Mouse (Mus musculus): ENCODE data around the gene Dmp1.
A peak's percentile ranks its signal among the peaks of the same experiment; 100 is the strongest.

Gene Dmp1

GRCm38 (mm10) chr5:104202351-104202750 lies at the start of gene Dmp1:
Gene Dmp1 (plus strand): TSS chr5:104202613.
- no peak for DNase-seq (ENCODE audit: low spot score)

- DNase-seq (ENCODE audit: low spot score): peak; percentile 28
These were observed 44.7 kb upstream of the Dmp1 start for GRCm38 (mm10) chr5:104157701-104158100.

GRCm38 (mm10) chr5:104158332-104159052 lies 43.9 kb upstream of the Dmp1 start:
- peak; percentile 21 for DNase-seq (ENCODE audit: low spot score)

GRCm38 (mm10) chr5:104160581-104160980 lies 41.8 kb upstream of the Dmp1 start:
- DNase-seq (ENCODE audit: low spot score): peak; percentile 58

- peak; percentile 90 for DNase-seq (ENCODE audit: low spot score)
These were observed 41.0 kb upstream of the Dmp1 start for GRCm38 (mm10) chr5:104161390-104161789.

GRCm38 (mm10) chr5:104163536-104163935 lies 38.9 kb upstream of the Dmp1 start:
- DNase-seq (ENCODE audit: low spot score): no peak

GRCm38 (mm10) chr5:104170412-104170811 lies 32.0 kb upstream of the Dmp1 start, which contains the start of gene Dspp:
Gene Dspp (plus strand): TSS chr5:104170712.
- no peak for DNase-seq (ENCODE audit: low spot score)

GRCm38 (mm10) chr5:104173094-104173493 lies 29.3 kb upstream of the Dmp1 start:
- DNase-seq (ENCODE audit: low spot score): no peak

GRCm38 (mm10) chr5:104183743-104184142 lies 18.7 kb upstream of the Dmp1 start:
- no peak for DNase-seq (ENCODE audit: low spot score)

- DNase-seq (ENCODE audit: low spot score): no peak
These were observed 15.1 kb upstream of the Dmp1 start for GRCm38 (mm10) chr5:104187281-104187680.

- DNase-seq (ENCODE audit: low spot score): peak; percentile 13
These were observed 7.3 kb upstream of the Dmp1 start for GRCm38 (mm10) chr5:104195086-104195485.

- peak; percentile 22 for DNase-seq (ENCODE audit: low spot score)
These were observed 1.1 kb upstream of the Dmp1 start for GRCm38 (mm10) chr5:104201153-104201950.

GRCm38 (mm10) chr5:104212531-104212930 lies 10.1 kb downstream of the Dmp1 start:
- DNase-seq (ENCODE audit: low spot score): no peak

- DNase-seq (ENCODE audit: low spot score): peak; percentile 81
These were observed 16.5 kb downstream of the Dmp1 start for GRCm38 (mm10) chr5:104218926-104219325.

GRCm38 (mm10) chr5:104224299-104224698 lies 21.9 kb downstream of the Dmp1 start:
- no peak for DNase-seq (ENCODE audit: low spot score)

GRCm38 (mm10) chr5:104224750-104225149 lies 22.3 kb downstream of the Dmp1 start:
- DNase-seq (ENCODE audit: low spot score): no peak

GRCm38 (mm10) chr5:104228497-104228896 lies 26.1 kb downstream of the Dmp1 start:
- no peak for DNase-seq (ENCODE audit: low spot score)

- DNase-seq (ENCODE audit: low spot score): peak; percentile 90
These were observed 34.3 kb downstream of the Dmp1 start for GRCm38 (mm10) chr5:104236741-104237140.

- peak; percentile 99 for DNase-seq (ENCODE audit: low spot score)
These were observed 37.4 kb downstream of the Dmp1 start for GRCm38 (mm10) chr5:104239674-104240378.

- DNase-seq (ENCODE audit: low spot score): no peak
These were observed 41.8 kb downstream of the Dmp1 start for GRCm38 (mm10) chr5:104244261-104244660.

GRCm38 (mm10) chr5:104251811-104252210 lies 49.4 kb downstream of the Dmp1 start:
- DNase-seq (ENCODE audit: low spot score): no peak

- DNase-seq (ENCODE audit: low spot score): no peak
These were observed 54.2 kb downstream of the Dmp1 start for GRCm38 (mm10) chr5:104256585-104256984.
